Mouse (Mus musculus): ENCODE data around the gene Alad. TPM values are rescaled to one million over a fixed set of nuclear protein-coding genes. Genes with fewer than 3 reads are reported as not detected.

The Alad gene
- polyA plus RNA-seq, 1 experiment from 2014 or later = 69.3 TPM

DNA sequence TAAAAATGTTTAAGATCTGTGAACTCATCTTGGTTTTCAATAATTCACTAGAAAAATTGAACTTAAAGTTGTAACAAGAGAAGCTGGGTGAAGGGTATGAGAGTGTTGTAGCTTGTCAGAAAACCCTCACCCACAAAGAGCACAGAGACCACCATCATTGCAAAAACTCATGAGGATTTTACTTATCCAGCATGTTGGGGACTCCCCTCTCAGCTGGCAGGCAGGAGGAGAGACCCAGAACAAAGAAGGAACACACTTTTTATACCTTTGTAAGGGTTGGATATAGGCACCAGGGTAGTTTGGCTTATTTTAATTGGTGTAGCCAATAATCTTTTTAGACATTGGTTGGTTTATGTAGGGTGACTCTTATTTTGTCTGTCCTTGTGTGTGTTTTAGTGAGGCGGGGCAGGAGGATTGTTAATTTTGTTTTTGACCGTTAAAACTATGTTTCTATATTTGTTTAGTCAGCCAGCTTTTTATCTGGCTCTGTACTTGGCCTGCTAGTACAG lies 1.2 kb upstream of the Alad start:
- H3K27me3 ChIP-seq (ENCODE audit: control insufficient read depth, insufficient read depth, low read length) = no peaks in the 10 kb centered on the region
- ATAC-seq (ENCODE audit: low FRiP score, low TSS enrichment) (no peak), DNase-seq (no peak)
- 94% methylated on average over 2 of the region's 2 CpGs for WGBS
- H3K27ac ChIP-seq (replicated peaks; ENCODE audit: low read depth, low read length) = no peak overlapping the region
- H3K9ac ChIP-seq (replicated peaks; ENCODE audit: low read length) = no peak overlapping the region
- H3K4me1 ChIP-seq (ENCODE audit: control insufficient read depth, insufficient read depth, low read length) = peaks cover 25% of the 10 kb centered on the region
- no peaks in the 10 kb centered on the region for H3K9me3 ChIP-seq (ENCODE audit: control insufficient read depth, low read length)
- H3K4me3 ChIP-seq (replicated peaks; ENCODE audit: low read depth, low read length) = no peak overlapping the region
- H3K36me3 ChIP-seq (ENCODE audit: control insufficient read depth, insufficient read depth, low read length) = no peaks in the 10 kb centered on the region
- no peak overlapping the region for H3K4me2 ChIP-seq (ENCODE audit: low read length)

DNA sequence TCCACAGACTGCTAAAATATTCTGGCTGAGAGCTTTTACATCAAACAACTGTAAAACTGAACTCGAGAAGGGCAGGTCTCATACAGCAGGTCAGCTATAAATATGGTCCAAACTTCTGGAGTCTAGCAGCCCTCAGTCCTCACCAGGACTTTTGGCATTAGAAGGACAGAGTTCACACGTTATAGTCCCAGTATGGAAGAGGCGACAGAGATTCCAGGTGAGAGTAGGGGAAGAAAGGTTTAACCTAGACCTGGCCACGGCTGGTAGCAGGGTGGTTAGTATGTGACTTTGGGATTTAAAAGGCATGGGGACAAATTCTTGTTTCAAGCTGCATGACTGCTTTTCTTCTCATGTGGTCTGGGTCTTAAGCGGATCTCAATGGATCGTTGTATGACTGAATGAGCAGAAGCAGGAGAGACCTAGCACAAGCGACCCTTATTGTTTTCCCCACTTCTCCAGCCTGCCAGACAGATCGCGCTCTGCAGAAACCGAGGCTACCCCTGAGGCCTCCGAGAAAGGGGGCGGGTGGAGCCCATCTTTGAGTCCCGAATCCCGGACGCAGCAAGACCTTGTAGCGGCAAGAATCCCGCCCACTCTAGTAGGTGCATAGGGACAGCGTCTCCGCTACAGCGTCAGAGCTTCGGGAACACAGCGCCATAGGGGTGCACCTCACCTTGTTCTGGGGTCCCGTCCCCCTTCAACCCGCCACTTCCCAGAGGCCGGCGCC lies 433 bp downstream of the Alad start:
- Histone ChIP-seq H3K4me1 (ENCODE audit: control insufficient read depth, insufficient read depth, low read length) (peaks cover 22% of the 10 kb centered on the region), H3K4me2 (ENCODE audit: low read length) (peak overlapping the region; percentile 68), H3K9ac (replicated peaks; ENCODE audit: low read length) (peak overlapping the region; percentile 79), H3K9me3 (ENCODE audit: control insufficient read depth, low read length) (no peaks in the 10 kb centered on the region), H3K4me3 (replicated peaks; ENCODE audit: low read depth, low read length) (peak overlapping the region; percentile 74), H3K27me3 (ENCODE audit: control insufficient read depth, insufficient read depth, low read length) (no peaks in the 10 kb centered on the region), H3K36me3 (ENCODE audit: control insufficient read depth, insufficient read depth, low read length) (no peaks in the 10 kb centered on the region), H3K27ac (replicated peaks; ENCODE audit: low read depth, low read length) (peak overlapping the region; percentile 76)
- WGBS = 2% methylated on average over 26 of the region's 26 CpGs
- DNase-seq (no peak), ATAC-seq (ENCODE audit: low FRiP score, low TSS enrichment) (peak; percentile 80)

DNA sequence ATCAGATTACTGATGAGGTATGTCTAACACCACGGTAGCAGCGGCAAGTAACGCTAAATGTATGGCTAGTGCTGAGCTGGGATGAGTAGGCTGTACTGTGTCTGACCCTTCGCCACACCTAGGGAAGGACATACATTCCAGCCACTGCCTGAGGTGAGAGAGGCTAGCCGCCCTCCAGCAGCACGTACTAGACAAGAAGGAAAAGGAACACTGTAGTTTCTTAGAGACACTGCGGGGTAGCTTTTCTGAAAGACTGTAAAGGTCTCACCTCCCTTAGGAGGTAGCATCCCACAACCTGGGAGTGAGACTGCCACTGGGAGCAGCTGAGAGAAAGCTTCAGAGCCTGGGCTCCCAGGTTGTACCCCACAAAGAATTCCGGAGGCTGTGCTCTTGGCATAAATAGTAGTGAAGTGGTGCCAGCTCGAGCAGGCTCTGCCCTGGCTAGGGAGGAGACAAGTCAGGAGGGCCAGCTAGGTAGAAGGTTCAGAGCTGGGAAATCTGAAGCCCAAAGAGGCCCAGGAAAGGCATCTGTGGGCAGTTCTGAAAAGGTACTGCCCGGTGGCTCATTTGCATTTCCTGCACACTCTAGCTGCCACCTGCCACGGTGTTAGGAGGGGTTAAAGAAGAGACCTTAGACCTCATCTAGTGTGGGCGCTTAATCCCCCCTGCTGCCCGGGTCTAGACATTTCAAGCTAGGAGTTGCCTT lies 1.1 kb downstream of the Alad start:
- 0 out of 2 replicates have a peak, but pooled peaks cover 5% of the 10 kb centered on the region for H3K36me3 ChIP-seq (ENCODE audit: control insufficient read depth, insufficient read depth, low read length)
- peaks cover 17% of the 10 kb centered on the region for H3K4me1 ChIP-seq (ENCODE audit: control insufficient read depth, insufficient read depth, low read length)
- ATAC-seq (ENCODE audit: low FRiP score, low TSS enrichment) = no peak
- 54% methylated on average over 13 of the region's 13 CpGs for WGBS
- peak overlapping the region; percentile 74 for H3K4me3 ChIP-seq (replicated peaks; ENCODE audit: low read depth, low read length)
- H3K27ac ChIP-seq (replicated peaks; ENCODE audit: low read depth, low read length) = no peak overlapping the region
- H3K27me3 ChIP-seq (ENCODE audit: control insufficient read depth, insufficient read depth, low read length) = no peaks in the 10 kb centered on the region
- no peaks in the 10 kb centered on the region for H3K9me3 ChIP-seq (ENCODE audit: control insufficient read depth, low read length)
- peak overlapping the region; percentile 68 for H3K4me2 ChIP-seq (ENCODE audit: low read length)
- H3K9ac ChIP-seq (replicated peaks; ENCODE audit: low read length) = peak overlapping the region; percentile 79
- DNase-seq = no peak

DNA sequence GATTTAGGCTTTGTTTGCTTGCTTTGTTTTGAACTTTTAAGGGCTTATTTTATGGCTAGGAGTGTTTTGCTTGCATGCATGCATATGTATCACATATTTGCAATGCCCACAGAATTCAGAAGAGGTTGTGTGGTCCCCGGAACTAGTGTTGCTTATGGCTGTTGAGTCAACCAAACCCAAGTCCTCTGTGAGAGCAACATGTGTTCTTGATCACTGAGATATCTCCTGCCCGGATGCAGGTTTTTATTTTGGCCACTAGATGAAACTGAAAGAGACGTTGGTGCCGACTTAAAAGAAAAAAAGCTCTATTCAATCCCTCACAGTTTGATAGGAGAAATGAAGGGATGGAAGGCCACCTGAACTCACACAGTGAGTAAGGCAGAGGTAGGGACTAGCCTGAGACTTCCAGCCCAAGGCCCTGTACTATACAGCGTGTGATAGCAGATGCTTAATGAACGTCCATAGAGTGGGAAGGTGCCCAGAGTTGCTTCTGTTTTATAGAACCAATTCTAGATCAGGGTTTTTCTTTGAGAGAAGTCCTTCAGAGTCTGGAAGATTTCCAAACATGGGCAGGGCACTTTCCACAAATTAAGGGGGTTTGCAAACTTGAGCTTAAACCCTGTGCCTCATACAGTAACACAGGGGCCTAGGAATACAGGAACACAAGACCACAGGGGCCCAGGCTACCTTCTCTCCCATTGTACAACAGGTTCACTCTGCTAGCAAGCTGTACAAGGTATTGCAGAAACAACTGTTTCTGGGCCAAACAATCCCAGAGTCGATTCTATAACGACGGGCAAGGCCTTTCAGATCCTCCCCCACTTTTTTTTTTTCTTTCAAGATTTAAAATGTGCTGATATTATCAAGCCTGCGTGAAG lies 1.9 kb downstream of the Alad start:
- ATAC-seq (ENCODE audit: low FRiP score, low TSS enrichment) (no peak), DNase-seq (no peak)
- Histone ChIP-seq H3K4me1 (ENCODE audit: control insufficient read depth, insufficient read depth, low read length) (peaks cover 17% of the 10 kb centered on the region), H3K9ac (replicated peaks; ENCODE audit: low read length) (0 out of 2 replicates have a peak overlapping the region, but pooled peaks have one; percentile 2), H3K4me2 (ENCODE audit: low read length) (no peak overlapping the region), H3K36me3 (ENCODE audit: control insufficient read depth, insufficient read depth, low read length) (peaks cover 12% of the 10 kb centered on the region), H3K27me3 (ENCODE audit: control insufficient read depth, insufficient read depth, low read length) (no peaks in the 10 kb centered on the region), H3K4me3 (replicated peaks; ENCODE audit: low read depth, low read length) (no peak overlapping the region), H3K27ac (replicated peaks; ENCODE audit: low read depth, low read length) (no peak overlapping the region), H3K9me3 (ENCODE audit: control insufficient read depth, low read length) (no peaks in the 10 kb centered on the region)
- 90% methylated on average over 10 of the region's 10 CpGs for WGBS

DNA sequence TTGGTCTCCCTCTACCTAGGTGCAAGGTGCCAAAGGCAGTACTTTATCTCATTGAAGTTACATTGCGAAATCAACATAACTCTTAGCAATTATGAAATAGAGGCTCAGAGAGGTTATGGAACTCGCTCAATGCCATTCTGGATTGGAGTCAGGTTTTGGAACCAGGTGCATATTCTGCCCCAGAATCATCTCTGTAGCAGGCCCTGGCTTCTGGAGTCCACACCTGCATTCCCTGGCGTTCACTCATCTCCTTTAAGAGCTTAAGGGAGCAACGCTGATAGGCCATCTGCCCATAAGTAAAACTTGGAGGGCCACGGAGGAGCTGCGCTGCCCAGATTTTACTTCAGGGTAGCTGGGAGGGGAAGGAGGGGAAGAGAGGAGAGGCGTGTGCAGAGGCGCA lies 2.7 kb downstream of the Alad start:
- H3K27me3 ChIP-seq (ENCODE audit: control insufficient read depth, insufficient read depth, low read length) = no peaks in the 10 kb centered on the region
- H3K36me3 ChIP-seq (ENCODE audit: control insufficient read depth, insufficient read depth, low read length) = peaks cover 20% of the 10 kb centered on the region
- H3K4me1 ChIP-seq (ENCODE audit: control insufficient read depth, insufficient read depth, low read length) = peaks cover 17% of the 10 kb centered on the region
- no peak overlapping the region for H3K27ac ChIP-seq (replicated peaks; ENCODE audit: low read depth, low read length)
- no peak overlapping the region for H3K9ac ChIP-seq (replicated peaks; ENCODE audit: low read length)
- H3K4me2 ChIP-seq (ENCODE audit: low read length) = no peak overlapping the region
- ATAC-seq (ENCODE audit: low FRiP score, low TSS enrichment) (no peak), DNase-seq (no peak)
- WGBS = 93% methylated on average over 8 of the region's 8 CpGs
- no peaks in the 10 kb centered on the region for H3K9me3 ChIP-seq (ENCODE audit: control insufficient read depth, low read length)
- H3K4me3 ChIP-seq (replicated peaks; ENCODE audit: low read depth, low read length) = no peak overlapping the region

DNA sequence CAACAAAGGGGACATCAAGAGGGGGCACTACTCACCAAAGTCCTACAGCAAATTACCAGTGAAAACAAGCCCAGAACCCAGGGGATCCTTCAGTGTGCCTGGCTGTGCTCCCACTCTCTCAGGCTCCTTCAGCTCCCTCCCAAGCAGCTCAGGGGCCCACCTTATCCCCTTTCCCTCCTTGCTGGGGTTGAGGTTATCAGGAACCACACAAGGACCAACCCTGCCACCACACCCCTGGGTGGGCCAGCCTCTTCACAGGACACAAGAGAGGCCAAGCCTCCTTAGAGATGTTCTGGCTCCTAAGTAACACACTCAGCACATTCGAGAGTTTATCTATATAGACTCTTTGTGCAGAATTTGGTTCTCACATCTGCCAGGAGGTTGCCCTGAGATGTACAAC lies 3.1 kb downstream of the Alad start:
- DNase-seq (no peak), ATAC-seq (ENCODE audit: low FRiP score, low TSS enrichment) (no peak)
- Histone ChIP-seq H3K9me3 (ENCODE audit: control insufficient read depth, low read length) (no peaks in the 10 kb centered on the region), H3K4me1 (ENCODE audit: control insufficient read depth, insufficient read depth, low read length) (peaks cover 17% of the 10 kb centered on the region), H3K27me3 (ENCODE audit: control insufficient read depth, insufficient read depth, low read length) (no peaks in the 10 kb centered on the region), H3K36me3 (ENCODE audit: control insufficient read depth, insufficient read depth, low read length) (peaks cover 24% of the 10 kb centered on the region), H3K27ac (replicated peaks; ENCODE audit: low read depth, low read length) (no peak overlapping the region), H3K9ac (replicated peaks; ENCODE audit: low read length) (no peak overlapping the region), H3K4me2 (ENCODE audit: low read length) (no peak overlapping the region), H3K4me3 (replicated peaks; ENCODE audit: low read depth, low read length) (no peak overlapping the region)
- 97% methylated on average over 1 of the region's 1 CpGs for WGBS

DNA sequence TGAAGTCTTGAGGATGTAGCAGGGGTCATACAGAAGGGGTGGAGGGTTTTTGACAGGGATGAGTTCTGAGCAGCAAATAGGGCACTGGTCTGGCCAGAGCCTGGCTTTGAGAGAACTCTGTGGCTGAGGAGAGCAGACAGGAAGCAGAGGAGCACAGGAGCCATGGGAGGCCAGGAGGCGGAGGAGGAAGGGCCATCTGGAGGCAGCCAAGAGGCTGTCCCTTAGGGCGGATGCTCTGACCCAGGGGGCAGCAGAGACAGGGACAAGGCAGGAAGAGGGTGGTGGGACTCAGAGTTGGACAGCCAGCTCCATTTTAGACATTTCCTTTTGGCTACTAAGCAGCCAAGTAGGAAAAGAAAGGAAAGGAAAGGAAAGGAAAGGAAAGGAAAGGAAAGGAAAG lies 3.6 kb downstream of the Alad start:
- ATAC-seq (ENCODE audit: low FRiP score, low TSS enrichment) (no peak), DNase-seq (no peak)
- Histone ChIP-seq H3K27ac (replicated peaks; ENCODE audit: low read depth, low read length) (no peak overlapping the region), H3K27me3 (ENCODE audit: control insufficient read depth, insufficient read depth, low read length) (no peaks in the 10 kb centered on the region), H3K4me2 (ENCODE audit: low read length) (no peak overlapping the region), H3K9me3 (ENCODE audit: control insufficient read depth, low read length) (no peaks in the 10 kb centered on the region), H3K4me1 (ENCODE audit: control insufficient read depth, insufficient read depth, low read length) (peaks cover 17% of the 10 kb centered on the region), H3K36me3 (ENCODE audit: control insufficient read depth, insufficient read depth, low read length) (peaks cover 29% of the 10 kb centered on the region), H3K9ac (replicated peaks; ENCODE audit: low read length) (no peak overlapping the region), H3K4me3 (replicated peaks; ENCODE audit: low read depth, low read length) (no peak overlapping the region)
- WGBS = 48% methylated on average over 2 of the region's 2 CpGs

DNA sequence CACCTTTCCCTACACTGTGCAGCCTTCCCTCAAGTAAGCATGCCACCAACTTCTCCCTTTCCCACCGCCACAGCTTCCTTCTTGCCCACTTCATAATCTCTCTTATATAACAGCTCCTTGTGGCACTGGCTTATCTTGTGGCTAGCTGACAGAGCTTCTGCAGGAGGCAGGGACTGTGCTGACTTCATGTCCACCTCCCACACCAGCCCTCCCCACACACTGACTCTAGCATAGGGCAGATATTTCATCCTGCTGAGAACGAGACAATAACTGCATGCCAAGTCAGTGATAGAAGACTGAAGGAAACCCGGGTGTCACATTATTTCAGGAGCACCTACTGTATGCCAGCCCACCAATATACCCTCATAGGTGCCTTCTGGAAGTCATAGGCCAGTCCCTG lies 4.2 kb downstream of the Alad start:
- H3K4me2 ChIP-seq (ENCODE audit: low read length) = no peak overlapping the region
- peaks cover 14% of the 10 kb centered on the region for H3K4me1 ChIP-seq (ENCODE audit: control insufficient read depth, insufficient read depth, low read length)
- H3K27ac ChIP-seq (replicated peaks; ENCODE audit: low read depth, low read length) = no peak overlapping the region
- H3K9ac ChIP-seq (replicated peaks; ENCODE audit: low read length) = no peak overlapping the region
- WGBS = 90% methylated on average over 3 of the region's 3 CpGs
- no peaks in the 10 kb centered on the region for H3K27me3 ChIP-seq (ENCODE audit: control insufficient read depth, insufficient read depth, low read length)
- no peaks in the 10 kb centered on the region for H3K9me3 ChIP-seq (ENCODE audit: control insufficient read depth, low read length)
- no peak overlapping the region for H3K4me3 ChIP-seq (replicated peaks; ENCODE audit: low read depth, low read length)
- ATAC-seq (ENCODE audit: low FRiP score, low TSS enrichment) = no peak
- peaks cover 35% of the 10 kb centered on the region for H3K36me3 ChIP-seq (ENCODE audit: control insufficient read depth, insufficient read depth, low read length)
- DNase-seq = no peak
